Mouse (Mus musculus) urinary bladder, postnatal 36 days (tissue): ENCODE measurements around the gene Gpank1.

Experiments
- DNase-seq, 2 experiments: peaks; one replicate each; pipeline ENCODE4 v3.0.0; 2022; ENCODE audit warnings: low spot score in 2 of 2, mixed read lengths in 1 of 2

The Gpank1 gene

GRCm38 (mm10) chr17:35121143-35121799 lies at the start of gene Gpank1:
TSS of gene Gpank1 (plus strand) at chr17:35121455.
- DNase-seq = peak; percentile 94 to 98

DNA sequence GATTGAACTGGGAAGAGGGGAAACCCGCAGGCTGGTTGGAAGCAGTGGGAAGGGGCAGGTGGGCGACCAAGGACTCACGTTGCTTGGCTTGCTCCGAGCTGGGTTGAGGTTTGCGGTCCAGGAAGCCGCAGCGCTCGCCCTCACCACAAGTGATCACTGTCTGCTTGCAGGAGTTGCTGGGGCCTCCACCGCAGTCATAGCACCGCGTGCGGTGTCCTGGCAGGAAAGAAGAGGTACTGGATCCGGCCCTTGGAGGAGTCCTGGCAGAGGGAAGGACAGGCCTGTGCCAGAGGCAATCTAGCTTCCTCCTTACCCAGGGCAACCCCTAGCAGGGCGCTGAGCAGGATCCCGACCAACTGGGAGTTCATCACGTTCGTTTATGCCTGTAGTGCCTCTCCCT lies 47.2 kb upstream of the Gpank1 start:
- DNase-seq = no peak

GRCm38 (mm10) chr17:35076507-35077176 lies 44.6 kb upstream of the Gpank1 start, which contains the start of gene Ly6g6e:
TSS of gene Ly6g6e (plus strand) at chr17:35076902.
- DNase-seq = no peak

- DNase-seq = no peak
Measured at GRCm38 (mm10) chr17:35077285-35077684, 44.0 kb upstream of the Gpank1 start.

- peak; percentile 40 to 58 for DNase-seq
Measured at GRCm38 (mm10) chr17:35077786-35078233, 43.4 kb upstream of the Gpank1 start, which contains the start of gene Ly6g6d. TSS of gene Ly6g6d (minus strand) at chr17:35078065.

- no peak for DNase-seq
Measured at GRCm38 (mm10) chr17:35079778-35080177, 41.5 kb upstream of the Gpank1 start.

GRCm38 (mm10) chr17:35080248-35080647 lies 41.0 kb upstream of the Gpank1 start:
- no peak for DNase-seq

DNA sequence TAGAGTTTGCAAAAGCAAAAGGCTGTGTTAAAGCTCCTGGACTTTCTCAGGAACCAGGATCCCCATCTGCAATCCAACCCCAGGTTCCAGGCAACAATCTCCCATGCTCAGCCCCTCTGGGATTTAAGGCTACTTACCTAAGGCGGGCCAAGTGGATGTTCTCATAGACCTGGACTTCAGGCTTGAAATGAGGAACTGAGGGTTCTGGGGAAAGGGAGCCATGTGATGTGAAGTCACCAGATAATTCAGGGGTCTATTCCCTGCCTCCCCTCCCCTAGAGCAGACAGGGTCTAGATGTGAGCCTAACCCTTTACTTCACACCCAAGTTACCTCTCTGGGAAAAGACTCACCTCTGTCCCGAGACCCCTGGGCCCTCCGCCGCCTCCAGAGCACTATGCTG lies 40.5 kb upstream of the Gpank1 start:
- no peak for DNase-seq

GRCm38 (mm10) chr17:35082841-35083576 lies 38.2 kb upstream of the Gpank1 start:
- no peak for DNase-seq

DNA sequence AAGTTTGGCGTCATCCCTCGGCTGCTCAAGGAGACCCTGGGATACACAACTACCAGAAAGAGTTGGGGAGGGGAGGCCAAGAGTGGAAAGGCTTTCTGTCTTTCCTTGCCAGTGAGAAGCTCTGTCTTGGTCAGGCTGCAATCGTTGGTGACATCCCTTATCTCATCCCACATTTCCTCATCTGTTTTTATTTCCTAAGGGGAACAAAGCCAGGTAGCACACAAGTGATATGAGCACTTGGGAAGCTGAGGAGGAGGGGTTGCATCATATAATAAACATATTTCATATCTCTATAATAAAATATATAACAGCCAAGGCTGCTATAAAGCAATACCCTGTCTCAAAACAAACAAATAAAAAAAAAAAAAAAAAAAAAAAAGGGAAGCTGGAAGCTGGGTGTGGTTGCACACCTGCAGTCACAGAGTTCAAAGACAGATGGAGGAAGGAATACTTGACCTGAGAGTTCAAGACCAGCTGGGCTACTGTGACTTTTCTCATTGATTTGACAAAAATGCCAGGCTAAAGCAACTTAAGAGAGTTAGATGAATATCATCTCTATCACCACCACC lies 37.2 kb upstream of the Gpank1 start:
- DNase-seq = no peak

DNA sequence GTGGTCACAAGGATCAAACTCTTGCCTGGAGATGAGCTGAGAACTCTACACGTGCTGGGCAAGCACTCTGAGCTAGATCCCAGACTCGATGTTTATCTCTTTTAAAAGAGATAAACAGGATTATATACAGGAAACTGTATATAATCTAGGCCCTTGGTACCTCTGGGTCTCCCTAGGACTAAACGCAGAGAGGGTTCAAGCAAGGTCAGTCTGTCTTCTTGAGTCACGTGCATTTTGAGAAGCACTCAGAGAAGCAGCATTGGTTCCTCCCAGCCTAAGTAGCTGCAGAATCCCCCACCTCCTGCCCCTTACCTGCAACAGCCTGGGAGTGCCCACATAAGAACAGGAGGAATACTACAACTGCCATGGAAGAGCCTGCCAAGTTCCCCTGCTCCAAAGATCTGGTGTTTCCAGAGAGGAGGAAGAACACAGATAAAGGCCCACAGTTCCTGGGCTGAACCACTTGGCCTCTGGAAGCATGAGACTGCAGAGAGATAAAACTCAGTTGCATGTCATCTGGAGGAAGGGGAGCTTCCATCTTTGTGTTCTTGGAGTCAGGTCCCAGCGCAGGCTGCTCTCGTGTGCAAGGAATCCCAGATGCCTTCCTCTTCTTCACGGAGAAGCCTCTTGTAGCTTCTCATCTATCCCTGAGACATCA lies 35.9 kb upstream of the Gpank1 start, which contains the start of gene Ly6g6f:
Ly6g6f (minus strand) TSS at position 403 of the 658 bp plus-strand sequence.
- DNase-seq = no peak

- DNase-seq = no peak
Measured at GRCm38 (mm10) chr17:35088151-35088550, 33.1 kb upstream of the Gpank1 start.

GRCm38 (mm10) chr17:35088825-35089644 lies 32.2 kb upstream of the Gpank1 start, which contains the start of gene Abhd16a:
TSS of gene Abhd16a (plus strand) at chr17:35089263.
- peak; percentile 90 to 94 for DNase-seq

- no peak for DNase-seq
Measured at GRCm38 (mm10) chr17:35090166-35090932, 30.9 kb upstream of the Gpank1 start.

DNA sequence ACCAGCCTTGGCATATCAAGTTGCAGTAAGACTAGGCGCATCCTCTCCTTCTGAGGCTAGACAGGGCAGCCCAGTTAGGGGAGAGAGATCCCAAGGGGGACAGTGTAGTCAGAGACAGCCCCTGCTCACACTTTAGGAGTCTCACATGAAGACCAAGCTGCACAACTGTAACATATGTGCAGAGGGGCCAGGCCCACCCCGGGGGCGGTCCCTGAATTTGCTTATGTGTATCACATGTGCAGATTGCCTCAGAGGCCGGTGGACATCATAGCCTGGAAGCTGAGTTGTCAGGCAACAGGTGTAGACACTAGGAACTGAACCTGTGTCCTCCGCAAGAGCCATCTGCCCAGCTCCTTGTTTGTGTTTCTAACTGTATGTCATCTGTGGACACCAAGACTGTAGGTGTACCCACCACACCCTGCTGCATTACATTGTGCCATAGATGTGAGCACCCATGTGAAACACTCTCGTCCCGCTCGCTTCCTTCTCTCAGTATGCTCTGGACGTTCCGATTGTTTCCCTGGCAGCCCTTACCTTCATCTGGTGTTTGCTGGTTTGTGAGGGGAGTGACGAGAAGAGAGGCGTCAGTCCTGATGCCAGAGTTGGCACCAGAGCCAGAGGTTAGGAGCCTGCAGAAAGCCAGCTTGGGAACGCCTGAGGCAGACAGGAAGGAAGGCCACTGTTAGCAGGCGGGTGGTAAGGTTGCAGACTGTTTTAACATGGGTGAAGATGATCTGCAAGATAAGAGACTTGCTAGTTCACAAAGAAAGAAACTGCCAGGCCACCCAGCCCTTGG lies 28.7 kb upstream of the Gpank1 start:
- no peak for DNase-seq

DNA sequence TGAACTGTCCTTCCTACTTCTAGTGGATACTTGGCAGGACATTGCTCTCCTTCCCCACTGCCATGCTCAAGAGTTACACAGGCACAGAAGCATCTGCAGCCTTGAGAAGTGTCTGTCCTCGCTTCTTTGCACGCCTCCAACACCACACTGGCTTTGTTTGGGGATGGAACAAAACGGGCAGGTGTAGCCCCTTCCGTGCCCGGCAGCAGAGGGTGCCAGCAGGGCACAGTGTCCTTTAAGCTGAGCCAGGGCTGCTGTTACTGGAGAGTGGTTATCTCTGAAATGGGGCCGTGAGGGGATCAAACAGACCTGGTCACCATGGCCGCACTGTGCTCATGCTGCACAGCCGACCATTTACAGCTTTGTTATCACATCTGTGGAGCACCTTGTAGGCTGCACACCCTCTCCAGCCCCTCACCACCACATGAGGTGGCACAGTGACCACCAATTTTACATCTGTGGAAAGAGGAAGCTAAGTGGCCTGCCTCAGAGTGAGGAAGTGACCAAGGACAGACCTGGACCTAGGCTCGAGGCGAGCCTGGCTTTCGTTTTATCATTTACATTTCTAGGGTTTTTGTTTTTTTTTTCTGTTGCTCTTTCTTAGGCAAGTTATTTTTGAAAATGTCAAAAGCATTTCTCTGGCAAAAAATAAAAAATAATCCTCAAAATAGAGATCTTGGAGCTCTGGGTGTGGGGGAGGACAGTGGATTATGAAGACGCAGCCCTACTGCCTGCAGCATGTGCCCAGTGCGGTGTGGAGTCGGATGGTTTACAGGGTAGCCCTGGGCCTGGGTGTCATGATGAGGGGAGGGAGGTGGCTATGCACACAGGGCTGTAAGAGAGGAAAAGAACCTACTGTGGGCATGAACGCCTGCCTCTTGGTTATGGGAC lies 26.5 kb upstream of the Gpank1 start:
- no peak for DNase-seq

DNA sequence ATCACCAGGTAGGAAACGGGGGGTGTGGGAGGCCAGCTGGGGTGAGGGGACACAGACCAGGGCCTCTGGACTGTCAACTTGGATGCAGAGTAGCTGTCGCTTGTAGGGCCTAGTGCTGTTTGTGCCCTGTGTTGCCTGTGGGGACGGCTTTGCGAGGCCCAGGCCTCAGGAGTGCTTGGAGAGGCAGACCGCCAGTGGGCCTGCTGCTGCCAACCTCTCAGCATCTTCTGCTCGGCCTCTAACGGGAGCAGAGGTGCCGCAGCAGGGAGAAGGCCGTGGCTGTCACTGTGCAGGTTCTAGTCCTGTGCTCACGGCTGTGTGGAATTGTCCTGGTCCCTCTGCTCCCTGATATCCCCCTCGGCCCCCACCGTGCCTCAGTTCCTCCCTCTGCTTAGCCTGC lies 24.7 kb upstream of the Gpank1 start:
- DNase-seq = no peak

- DNase-seq = no peak
Measured at GRCm38 (mm10) chr17:35097164-35097655, 24.0 kb upstream of the Gpank1 start.
